14 mouse cellular contexts compared by ENCODE assay signal in genomic region chr3:132050884-132051457, GRCm38 (mm10). TPM values are rescaled to one million over a fixed set of nuclear protein-coding genes. Genes with fewer than 3 reads are reported as not detected.
"Had no signal": no experiment of that assay in that cellular context is flagged by ENCODE, and none has a peak within 500 bp of the region (broad histone marks: within the 10 kb centered on the region; RNA-seq: fewer than 3 reads in every experiment).

No protein-coding gene starts in this region.

- ATAC-seq: lung, postnatal 0 days; midbrain, embryonic 16.5 days had no signal

- H3K27me3 ChIP-seq: liver, embryonic 15.5 days; midbrain, embryonic 12.5 days had no signal

- H3K36me3 ChIP-seq: limb, embryonic 10.5 days; liver, embryonic 15.5 days; midbrain, embryonic 12.5 days had no signal

- H3K4me3 ChIP-seq: layer of hippocampus, adult 2 months; left cerebral cortex, adult 2 months; limb, embryonic 10.5 days; liver, embryonic 15.5 days; midbrain, embryonic 12.5 days had no signal

- H3K4me2 ChIP-seq: liver, embryonic 11.5 days; liver, embryonic 15.5 days; midbrain, embryonic 12.5 days had no signal

- H3K9me3 ChIP-seq: limb, embryonic 10.5 days; liver, embryonic 15.5 days; midbrain, embryonic 12.5 days had no signal

- H3K9ac ChIP-seq: liver, embryonic 15.5 days; midbrain, embryonic 12.5 days had no signal

- DNase-seq: kidney, postnatal 4 days; lung, adult 2 months; lung, postnatal 36 days; thymus, postnatal 4 days had no signal

- H3K27ac ChIP-seq: layer of hippocampus, adult 2 months; left cerebral cortex, adult 2 months; limb, embryonic 10.5 days; liver, embryonic 15.5 days; midbrain, embryonic 12.5 days; stomach, postnatal 0 days had no signal

- H3K4me1 ChIP-seq: limb, embryonic 10.5 days; liver, embryonic 15.5 days; midbrain, embryonic 12.5 days had no signal

RNA-seq across cellular contexts. Expression of gene Dkk2, which starts 34.1 kb away (rescaled TPM):
- total RNA-seq: megakaryocyte-erythroid progenitor cell, adult 5-6 weeks had no signal
